Mouse (Mus musculus): Measurements from ENCODE around the gene Cgref1. TPM values are rescaled to one million over a fixed set of nuclear protein-coding genes. Genes with fewer than 3 reads are reported as not detected.

Gene Cgref1
- polyA plus RNA-seq, 1 experiment from 2014 or later: 3.2 TPM

- H3K4me3 ChIP-seq: no peak overlapping the region
- no peaks in the 10 kb centered on the region for H3K36me3 ChIP-seq (replicated peaks)
- 95% methylated on average over 2 of the region's 2 CpGs for WGBS
- H3K9me3 ChIP-seq: no peaks in the 10 kb centered on the region
- peaks cover 13% of the 10 kb centered on the region for H3K4me1 ChIP-seq
- H3K27ac ChIP-seq (replicated peaks): no peak overlapping the region
- H3K27me3 ChIP-seq (replicated peaks; ENCODE audit: low read depth, poor library complexity, severe bottlenecking): peaks cover 35% of the 10 kb centered on the region
- DNase-seq (ENCODE audit: low spot score): no peak
These were observed 2.4 kb downstream of the Cgref1 start for GRCm38 (mm10) chr5:30943004-30943403.

DNA sequence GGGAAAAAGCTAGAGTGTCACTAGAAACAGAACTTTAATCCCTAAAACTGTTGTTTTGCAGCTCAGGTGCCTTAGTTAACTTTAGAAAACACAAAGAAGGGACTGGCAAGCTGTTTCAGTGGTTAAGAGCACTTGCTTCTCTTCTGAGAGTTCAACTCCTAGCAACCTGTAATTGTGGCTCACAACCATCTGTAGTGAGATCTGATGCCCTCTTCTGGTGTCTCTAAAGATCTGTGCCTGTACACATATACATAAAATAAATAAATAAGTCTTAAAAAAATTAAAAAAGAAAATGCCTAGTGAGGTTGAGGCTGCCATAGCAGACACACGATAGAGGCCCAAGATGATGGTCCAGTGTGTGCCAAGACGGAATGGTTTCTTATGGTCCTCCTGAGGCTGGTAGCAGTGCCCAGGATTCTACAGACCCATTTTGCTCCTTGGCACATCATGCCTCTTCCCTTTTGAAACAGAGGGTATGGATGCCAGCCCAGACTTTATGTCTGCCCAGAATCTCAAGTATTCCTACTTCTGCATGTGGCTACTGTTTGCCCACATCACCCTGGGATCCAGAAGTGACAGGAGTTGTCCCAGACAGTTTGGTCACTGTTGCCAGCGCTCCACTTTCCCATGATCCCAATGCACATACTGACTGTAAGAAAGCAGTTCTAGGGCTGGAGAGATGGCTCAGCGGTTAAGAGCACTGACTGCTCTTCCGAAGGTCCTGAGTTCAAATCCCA lies 10.5 kb downstream of the Cgref1 start:
- H3K36me3 ChIP-seq (replicated peaks): no peaks in the 10 kb centered on the region
- H3K4me1 ChIP-seq: no peaks in the 10 kb centered on the region
- DNase-seq (ENCODE audit: low spot score): no peak
- no peaks in the 10 kb centered on the region for H3K9me3 ChIP-seq
- H3K27me3 ChIP-seq (replicated peaks; ENCODE audit: low read depth, poor library complexity, severe bottlenecking): no peaks in the 10 kb centered on the region; the same call in 1 of the 2 replicates
- 87% methylated on average over 5 of the region's 5 CpGs for WGBS
- no peak overlapping the region for H3K27ac ChIP-seq (replicated peaks)
- H3K4me3 ChIP-seq: no peak overlapping the region

DNA sequence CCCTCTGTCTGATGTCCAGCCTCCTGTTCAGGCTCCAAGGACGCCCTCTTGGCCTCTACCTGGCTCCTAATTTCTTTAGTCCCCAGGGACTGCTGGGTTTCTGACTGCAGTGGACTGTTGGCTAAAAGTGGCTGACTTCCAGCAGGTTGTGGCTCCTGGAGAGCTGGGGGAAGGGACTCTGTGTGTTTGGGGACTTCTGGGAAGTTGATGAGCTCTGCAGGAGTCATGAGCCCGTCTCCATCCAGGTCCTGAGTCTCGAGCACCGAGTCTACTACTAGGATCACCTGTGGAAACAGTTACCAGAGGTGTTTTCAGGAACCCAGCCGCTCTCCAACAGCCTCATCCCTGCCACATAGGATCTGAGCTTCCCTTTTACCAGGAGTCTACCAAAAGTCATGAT lies 11.7 kb downstream of the Cgref1 start:
- no peak for DNase-seq (ENCODE audit: low spot score)
- H3K27me3 ChIP-seq (replicated peaks; ENCODE audit: low read depth, poor library complexity, severe bottlenecking): no peaks in the 10 kb centered on the region; the same call in 1 of the 2 replicates
- H3K4me3 ChIP-seq: no peak overlapping the region
- H3K27ac ChIP-seq (replicated peaks): no peak overlapping the region
- no peaks in the 10 kb centered on the region for H3K36me3 ChIP-seq (replicated peaks)
- 67% methylated on average over 5 of the region's 5 CpGs for WGBS
- no peaks in the 10 kb centered on the region for H3K4me1 ChIP-seq
- no peaks in the 10 kb centered on the region for H3K9me3 ChIP-seq

GRCm38 (mm10) chr5:30931378-30931777 lies 14.0 kb downstream of the Cgref1 start:
- H3K4me3 ChIP-seq: no peak overlapping the region
- no peak for DNase-seq (ENCODE audit: low spot score)
- 86% methylated on average over 4 of the region's 4 CpGs for WGBS
- H3K4me1 ChIP-seq: peaks cover 7% of the 10 kb centered on the region; the same call in 1 of the 2 replicates
- no peaks in the 10 kb centered on the region; the same call in 1 of the 2 replicates for H3K27me3 ChIP-seq (replicated peaks; ENCODE audit: low read depth, poor library complexity, severe bottlenecking)
- no peaks in the 10 kb centered on the region for H3K9me3 ChIP-seq
- no peak overlapping the region for H3K27ac ChIP-seq (replicated peaks)
- no peaks in the 10 kb centered on the region for H3K36me3 ChIP-seq (replicated peaks)

GRCm38 (mm10) chr5:30930846-30931245 lies 14.5 kb downstream of the Cgref1 start:
- Histone ChIP-seq H3K27ac (replicated peaks) (no peak overlapping the region), H3K36me3 (replicated peaks) (no peaks in the 10 kb centered on the region), H3K4me3 (no peak overlapping the region), H3K9me3 (no peaks in the 10 kb centered on the region), H3K27me3 (replicated peaks; ENCODE audit: low read depth, poor library complexity, severe bottlenecking) (no peaks in the 10 kb centered on the region; the same call in 1 of the 2 replicates), H3K4me1 (peaks cover 7% of the 10 kb centered on the region; the same call in 1 of the 2 replicates)
- WGBS: 88% methylated on average over 6 of the region's 6 CpGs
- no peak for DNase-seq (ENCODE audit: low spot score)

- H3K4me1 ChIP-seq: peaks cover 7% of the 10 kb centered on the region; the same call in 1 of the 2 replicates
- no peak overlapping the region for H3K4me3 ChIP-seq
- H3K27ac ChIP-seq (replicated peaks): no peak overlapping the region
- H3K27me3 ChIP-seq (replicated peaks; ENCODE audit: low read depth, poor library complexity, severe bottlenecking): no peaks in the 10 kb centered on the region; the same call in 1 of the 2 replicates
- H3K9me3 ChIP-seq: no peaks in the 10 kb centered on the region
- peak; percentile 48 for DNase-seq (ENCODE audit: low spot score)
- H3K36me3 ChIP-seq (replicated peaks): no peaks in the 10 kb centered on the region
- 54% methylated on average over 4 of the region's 4 CpGs for WGBS
These were observed 15.3 kb downstream of the Cgref1 start for GRCm38 (mm10) chr5:30930121-30930520.

GRCm38 (mm10) chr5:30927945-30928529 lies 17.4 kb downstream of the Cgref1 start:
- Histone ChIP-seq H3K27ac (replicated peaks) (no peak overlapping the region), H3K4me1 (peaks cover 8% of the 10 kb centered on the region), H3K27me3 (replicated peaks; ENCODE audit: low read depth, poor library complexity, severe bottlenecking) (0 out of 2 replicates have a peak, but pooled peaks cover 6% of the 10 kb centered on the region), H3K4me3 (peak overlapping the region; percentile 39), H3K9me3 (no peaks in the 10 kb centered on the region), H3K36me3 (replicated peaks) (no peaks in the 10 kb centered on the region)
- no peak for DNase-seq (ENCODE audit: low spot score)
- 41% methylated on average over 7 of the region's 7 CpGs for WGBS

DNA sequence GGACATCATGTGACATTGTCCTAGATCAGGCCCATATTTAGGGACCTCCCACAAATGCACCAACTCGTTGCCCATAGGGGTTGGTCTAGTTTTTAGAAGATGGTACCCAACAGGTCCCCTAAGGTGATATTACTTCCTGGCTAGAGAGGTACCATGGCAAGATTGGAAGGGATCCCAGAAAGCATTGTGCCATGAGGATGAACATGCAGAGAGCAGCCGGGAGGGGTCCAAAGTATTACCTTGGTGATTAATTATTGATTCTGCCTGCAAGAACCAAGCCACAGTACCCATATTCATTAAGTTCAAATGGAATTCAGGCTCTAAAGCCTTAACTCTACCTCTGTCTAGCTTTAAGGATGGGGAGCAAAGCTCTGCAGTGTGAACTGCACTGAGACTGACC lies 19.3 kb downstream of the Cgref1 start:
- H3K36me3 ChIP-seq (replicated peaks): peaks cover under 1% of the 10 kb centered on the region
- 91% methylated on average over 2 of the region's 2 CpGs for WGBS
- H3K27ac ChIP-seq (replicated peaks): no peak overlapping the region

DNA sequence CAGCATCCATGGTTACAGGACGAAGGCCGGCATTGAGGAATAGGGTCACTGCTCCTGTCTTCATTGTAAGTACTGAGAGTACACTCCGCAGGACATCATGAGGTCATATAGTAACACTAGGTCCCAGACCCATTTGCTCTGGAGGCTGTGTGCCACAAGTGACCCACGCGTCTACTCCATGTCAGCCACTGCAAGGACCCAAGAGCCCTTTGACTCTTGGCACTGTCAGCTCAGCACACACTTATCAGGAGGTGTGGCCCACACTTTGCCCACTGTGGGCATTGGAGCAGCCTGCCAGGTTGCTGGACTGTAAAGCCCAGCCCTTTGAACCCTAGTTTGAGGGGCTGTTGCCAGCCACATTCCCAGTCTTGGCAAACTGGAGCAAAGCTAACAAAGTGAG lies 20.2 kb downstream of the Cgref1 start:
- peaks cover 9% of the 10 kb centered on the region for H3K36me3 ChIP-seq (replicated peaks)
- H3K4me3 ChIP-seq: no peak overlapping the region
- H3K27me3 ChIP-seq (replicated peaks; ENCODE audit: low read depth, poor library complexity, severe bottlenecking): 0 out of 2 replicates have a peak, but pooled peaks cover 7% of the 10 kb centered on the region
- no peaks in the 10 kb centered on the region for H3K9me3 ChIP-seq
- WGBS: 92% methylated on average over 5 of the region's 5 CpGs
- peaks cover 35% of the 10 kb centered on the region for H3K4me1 ChIP-seq
- no peak for DNase-seq (ENCODE audit: low spot score)
- H3K27ac ChIP-seq (replicated peaks): no peak overlapping the region

More for the DNA sequence above, 19.3 kb downstream of the Cgref1 start:
- no peak for DNase-seq (ENCODE audit: low spot score)
- 0 out of 2 replicates have a peak, but pooled peaks cover 7% of the 10 kb centered on the region for H3K27me3 ChIP-seq (replicated peaks; ENCODE audit: low read depth, poor library complexity, severe bottlenecking)
- no peaks in the 10 kb centered on the region for H3K9me3 ChIP-seq
- H3K4me3 ChIP-seq: no peak overlapping the region
- H3K4me1 ChIP-seq: peaks cover 26% of the 10 kb centered on the region

DNA sequence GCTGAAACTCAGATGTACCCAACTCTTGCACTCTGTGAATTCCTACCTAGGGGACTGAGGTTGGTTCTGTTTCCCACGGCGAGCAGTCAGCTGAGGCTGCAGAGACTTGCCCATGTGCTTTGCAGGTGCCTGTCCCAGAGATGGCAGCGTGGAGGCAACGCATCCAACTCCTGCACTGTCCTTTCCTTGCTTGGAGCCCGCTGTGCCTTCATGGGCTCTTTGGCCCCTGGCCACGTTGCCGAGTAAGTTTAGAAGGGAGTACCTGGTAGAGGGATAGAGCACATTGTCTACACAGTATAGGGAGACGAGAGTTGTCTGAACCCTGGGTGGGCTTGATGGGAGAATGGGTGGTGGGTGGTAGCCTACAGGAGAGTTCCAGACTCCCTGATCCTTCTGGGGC lies 20.8 kb downstream of the Cgref1 start:
- DNase-seq (ENCODE audit: low spot score): no peak
- Histone ChIP-seq H3K4me3 (no peak overlapping the region), H3K27me3 (replicated peaks; ENCODE audit: low read depth, poor library complexity, severe bottlenecking) (0 out of 2 replicates have a peak, but pooled peaks cover 10% of the 10 kb centered on the region), H3K27ac (replicated peaks) (no peak overlapping the region), H3K9me3 (no peaks in the 10 kb centered on the region), H3K4me1 (peaks cover 38% of the 10 kb centered on the region), H3K36me3 (replicated peaks) (peaks cover 15% of the 10 kb centered on the region)
- 79% methylated on average over 8 of the region's 8 CpGs for WGBS

- no peak for DNase-seq (ENCODE audit: low spot score)
- Histone ChIP-seq H3K36me3 (replicated peaks) (peaks cover 30% of the 10 kb centered on the region), H3K27ac (replicated peaks) (no peak overlapping the region), H3K9me3 (no peaks in the 10 kb centered on the region), H3K4me1 (peaks cover 44% of the 10 kb centered on the region), H3K27me3 (replicated peaks; ENCODE audit: low read depth, poor library complexity, severe bottlenecking) (0 out of 2 replicates have a peak, but pooled peaks cover 10% of the 10 kb centered on the region), H3K4me3 (no peak overlapping the region)
- WGBS: 86% methylated on average over 6 of the region's 6 CpGs
These were observed 22.3 kb downstream of the Cgref1 start for GRCm38 (mm10) chr5:30923119-30923518.

DNA sequence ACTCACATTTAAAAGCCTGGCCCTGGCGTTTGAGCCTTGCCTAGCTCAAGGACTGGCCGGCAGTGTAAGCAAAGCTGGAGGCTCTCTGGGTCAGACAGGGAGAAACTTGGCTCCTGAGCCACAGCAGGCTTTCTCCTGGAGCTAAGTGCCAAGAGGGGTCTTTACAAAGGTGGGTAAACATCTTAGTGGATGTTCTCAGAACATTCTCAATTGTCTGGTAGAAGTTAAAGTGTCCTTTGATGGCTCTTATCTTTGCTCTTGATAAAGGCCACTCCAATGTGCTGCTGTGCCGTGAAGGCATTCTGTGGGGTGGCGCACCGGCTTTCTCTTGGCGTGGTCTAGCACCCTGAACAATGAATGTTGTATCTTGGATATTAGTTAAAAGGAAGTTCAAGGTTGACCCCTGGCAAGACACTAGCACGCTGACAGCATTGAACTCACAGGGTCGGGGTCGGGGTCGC lies 22.8 kb downstream of the Cgref1 start:
- Histone ChIP-seq H3K4me3 (peak overlapping the region; percentile 63), H3K9me3 (no peaks in the 10 kb centered on the region), H3K27me3 (replicated peaks; ENCODE audit: low read depth, poor library complexity, severe bottlenecking) (0 out of 2 replicates have a peak, but pooled peaks cover 10% of the 10 kb centered on the region), H3K4me1 (peaks cover 46% of the 10 kb centered on the region), H3K36me3 (replicated peaks) (peaks cover 35% of the 10 kb centered on the region), H3K27ac (replicated peaks) (no peak overlapping the region)
- WGBS: 76% methylated on average over 10 of the region's 10 CpGs
- DNase-seq (ENCODE audit: low spot score): no peak
